Mouse (Mus musculus) erythroblast, adult 5-6 weeks (primary cell): ENCODE measurements around the gene Fcer1g. TPM values are rescaled to one million over a fixed set of nuclear protein-coding genes. Genes with fewer than 3 reads are reported as not detected.

Experiments
- ATAC-seq: replicated peaks from 2 replicates; pipeline ENCODE4 v1.8.0; 2016; ENCODE audit warnings: moderate number of reproducible peaks, mild to moderate bottlenecking, moderate TSS enrichment, inconsistent platforms; ENCODE audit not compliant: poor library complexity, low FRiP score, severe bottlenecking
- total RNA-seq, 2 experiments: library from RNA; stranded (forward) in 1 of 2; stranded (reverse) in 1 of 2; fragments of 150-400 nt in 1 of 2; fragments of 200-764, 138-1000 nt in 1 of 2; gene quantifications; 2 replicates each; pipeline versions ENCODE4 v1.2.3 to v1.2.4; 2015 to 2017; ENCODE audit warnings: low replicate concordance in 2 of 2

Fcer1g gene
- total RNA-seq, 2 experiments from 2014 or later, result 162 to 269 TPM

DNA sequence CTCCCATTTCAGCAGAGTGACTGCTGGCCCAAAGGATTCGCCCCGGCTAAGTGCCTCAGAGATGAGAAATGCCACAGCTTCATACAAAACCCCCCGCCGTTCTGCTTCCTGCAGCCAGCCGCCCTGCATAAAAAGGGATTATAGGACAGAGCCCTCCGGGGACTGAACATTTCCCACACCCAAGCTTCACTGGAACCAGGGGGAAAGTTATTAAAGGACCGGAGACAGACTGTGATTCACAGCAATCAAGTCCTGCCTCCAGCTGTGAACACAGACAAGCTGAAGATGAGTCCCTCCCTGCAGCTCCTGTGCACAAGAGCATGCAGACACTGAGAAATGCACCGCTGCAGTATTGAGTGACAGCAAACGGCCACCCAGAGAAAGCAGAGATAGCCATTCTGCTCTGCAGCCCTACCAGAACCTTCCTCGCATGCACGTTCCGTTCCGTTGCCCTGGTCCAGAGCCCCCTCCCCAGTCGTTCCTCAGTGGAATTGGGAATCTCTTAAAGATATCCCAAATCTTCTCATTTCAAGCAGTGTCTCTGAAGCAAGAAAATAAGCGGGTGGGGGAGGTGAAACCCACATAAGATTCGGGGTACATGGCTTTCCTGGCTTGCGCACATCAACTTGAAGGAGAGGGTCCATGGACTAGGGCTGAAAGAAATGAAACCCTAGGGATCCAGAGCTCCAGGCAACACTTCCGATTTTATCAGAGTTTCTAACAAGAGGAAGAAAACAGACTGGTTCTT, 40.9 kb downstream of the Fcer1g start:
- no peak for ATAC-seq

DNA sequence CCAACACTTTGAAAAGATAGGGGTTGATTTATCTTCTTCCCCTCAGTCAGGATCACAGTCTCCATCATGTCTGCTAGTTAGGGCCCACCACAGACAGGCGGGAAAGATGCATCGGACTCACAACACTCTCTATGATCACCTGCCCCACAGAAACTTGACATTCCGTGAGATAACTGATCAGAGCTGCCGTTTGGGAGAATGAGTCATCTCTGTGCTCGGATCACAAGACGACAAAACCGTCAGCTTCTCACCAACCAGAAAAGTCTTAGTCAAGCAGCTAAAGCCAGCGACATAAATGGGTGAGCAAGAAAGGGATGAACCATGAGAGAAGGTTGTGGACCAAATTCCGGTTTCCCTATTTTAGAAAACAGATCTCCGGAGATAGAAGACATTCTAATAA, 41.9 kb downstream of the Fcer1g start:
- ATAC-seq, result no peak

DNA sequence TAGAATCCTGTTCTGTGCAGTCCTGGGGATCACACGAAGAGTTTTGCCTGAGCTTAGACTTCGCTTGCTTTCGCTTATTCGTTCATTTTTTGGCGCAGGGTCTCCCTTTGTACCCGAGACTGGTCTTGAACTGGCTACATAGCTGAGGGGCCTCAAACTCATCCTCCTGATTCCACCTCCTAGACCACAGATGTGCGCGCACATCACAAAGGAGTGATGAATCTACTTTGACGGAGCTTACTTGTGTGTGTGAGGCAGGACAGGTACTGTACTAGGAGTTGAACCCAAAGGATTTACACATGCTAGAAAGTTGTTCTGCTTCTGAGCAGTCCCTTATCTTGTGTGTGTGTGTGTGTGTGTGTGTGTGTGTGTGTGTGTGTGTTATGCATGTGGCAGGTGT, 43.3 kb downstream of the Fcer1g start:
- ATAC-seq, result no peak

DNA sequence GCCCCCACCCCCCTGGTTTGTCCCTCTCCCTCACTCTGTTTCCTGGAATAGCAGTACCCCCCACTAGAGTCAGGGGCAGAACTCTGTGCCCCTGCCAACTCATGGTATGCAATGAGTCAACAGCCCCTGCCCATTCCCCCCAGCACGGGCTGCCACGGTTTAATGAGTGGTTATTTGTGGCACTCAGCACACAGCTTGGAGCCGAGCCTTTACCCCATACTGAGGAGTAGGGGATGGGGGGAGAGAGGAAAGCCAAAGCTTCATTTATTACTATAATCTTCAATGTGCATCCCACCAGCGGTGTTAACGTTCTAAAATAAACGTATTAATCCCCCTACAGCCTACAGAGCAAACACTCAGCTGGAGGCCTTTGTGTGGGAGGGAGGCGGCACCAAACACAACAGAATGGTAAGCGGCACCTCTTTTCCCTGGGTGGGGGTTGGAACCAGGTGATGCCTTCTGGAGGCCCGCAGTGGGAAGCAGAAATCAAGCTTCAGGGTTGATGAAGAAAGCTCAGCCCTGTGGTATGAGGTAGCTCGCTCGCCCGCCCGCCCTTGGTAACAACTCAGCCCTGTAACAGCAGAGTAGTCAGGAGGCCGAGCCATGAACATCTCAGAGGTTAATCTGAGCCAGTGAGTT, 44.6 kb downstream of the Fcer1g start:
- no peak for ATAC-seq

DNA sequence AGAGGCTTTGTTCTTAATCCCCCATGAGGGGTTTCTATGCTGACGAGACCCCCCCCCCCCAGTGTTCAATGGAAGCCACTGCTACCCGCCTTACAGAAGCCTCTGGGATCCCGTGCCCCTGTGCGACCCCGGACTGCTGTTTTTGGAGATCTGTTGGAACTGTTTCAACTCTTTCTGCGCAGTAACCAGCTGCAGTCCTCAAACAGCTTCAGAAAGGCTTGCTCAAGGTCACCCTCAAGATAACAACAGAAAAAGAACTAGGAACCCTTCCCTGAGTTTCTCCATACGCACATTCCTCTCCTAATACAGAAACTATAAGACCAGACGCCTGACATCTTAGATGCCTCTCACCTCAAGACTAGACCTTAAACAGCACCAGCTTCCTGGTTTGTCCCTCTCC, 45.1 kb downstream of the Fcer1g start:
- ATAC-seq, result no peak

DNA sequence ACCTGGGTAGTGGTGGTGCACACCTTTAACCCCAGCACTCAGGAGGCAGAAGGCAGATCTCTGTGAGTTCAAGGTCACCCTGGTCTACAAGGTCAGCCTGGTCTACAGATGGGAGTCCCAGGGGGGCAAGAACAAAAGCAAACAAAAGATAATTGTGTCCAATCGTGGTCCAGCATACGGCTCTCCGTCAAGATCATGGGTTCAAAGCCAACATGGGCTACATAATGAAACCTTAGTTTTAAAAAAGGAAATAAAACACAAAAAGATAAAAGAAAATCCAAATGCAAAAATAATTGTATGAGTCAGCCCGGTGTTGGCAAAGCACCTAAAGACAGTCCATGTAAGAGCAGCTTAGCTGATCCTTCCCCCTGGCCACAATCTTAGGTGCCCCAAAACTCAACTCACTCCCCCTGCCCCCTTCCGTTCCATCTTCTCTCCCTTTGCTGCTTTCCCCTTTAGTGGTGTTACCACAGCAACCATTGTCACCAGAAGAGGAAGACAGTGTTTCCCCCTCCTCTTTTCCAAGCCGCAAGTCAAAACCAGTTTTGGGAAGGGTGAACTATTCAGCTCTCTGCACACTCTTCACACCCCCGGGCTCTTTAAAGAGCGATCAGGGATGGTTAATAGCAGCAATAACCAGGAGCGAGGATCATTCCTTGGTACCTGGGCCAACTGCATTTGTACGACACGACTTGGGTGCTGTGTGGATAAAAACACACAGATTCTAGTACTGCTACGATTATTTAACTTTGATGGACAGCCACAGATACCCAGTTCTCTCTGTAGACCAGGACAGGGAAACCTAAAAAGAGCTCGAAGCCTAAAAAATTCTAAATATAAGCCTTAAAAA, 46.1 kb downstream of the Fcer1g start:
- ATAC-seq, result no peak

DNA sequence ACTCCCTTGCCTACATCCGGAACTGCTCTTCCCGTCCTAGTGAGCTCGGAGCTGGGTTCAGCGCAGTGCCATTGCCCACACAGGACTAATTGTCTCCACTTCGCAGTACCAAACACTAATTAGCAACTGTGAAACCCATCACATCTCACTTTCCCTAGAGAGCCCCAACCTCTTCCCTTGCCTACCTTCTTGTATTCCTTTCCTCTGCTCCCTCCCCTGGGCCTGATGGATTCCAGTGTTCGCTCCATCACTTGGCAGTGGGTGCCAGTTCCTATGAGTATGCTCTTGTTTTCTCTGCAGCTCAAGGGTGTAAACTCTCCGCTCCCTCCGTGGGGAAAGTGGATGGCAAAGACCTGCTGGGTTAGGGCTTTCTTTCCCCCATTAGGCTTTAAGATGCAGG, 48.5 kb downstream of the Fcer1g start:
- ATAC-seq, result no peak

DNA sequence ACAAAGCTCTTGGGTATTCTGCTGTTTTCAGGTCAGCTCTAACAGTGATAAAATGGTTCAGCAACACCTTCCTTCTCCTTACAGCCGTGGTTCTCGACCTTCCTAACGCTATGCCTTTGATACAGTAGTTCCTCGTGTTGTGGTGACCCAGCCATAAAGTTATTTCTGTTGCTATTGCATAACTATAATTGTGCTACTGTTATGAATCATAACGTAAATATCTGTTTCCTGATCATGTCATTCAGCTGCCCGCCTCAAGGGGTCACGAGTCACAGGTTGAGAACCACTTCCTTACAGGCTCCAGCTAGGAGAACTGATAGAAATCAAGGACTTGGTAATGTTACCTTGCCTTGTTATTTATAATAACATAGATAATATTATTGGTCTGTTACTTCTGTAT, 49.9 kb downstream of the Fcer1g start:
- no peak for ATAC-seq

DNA sequence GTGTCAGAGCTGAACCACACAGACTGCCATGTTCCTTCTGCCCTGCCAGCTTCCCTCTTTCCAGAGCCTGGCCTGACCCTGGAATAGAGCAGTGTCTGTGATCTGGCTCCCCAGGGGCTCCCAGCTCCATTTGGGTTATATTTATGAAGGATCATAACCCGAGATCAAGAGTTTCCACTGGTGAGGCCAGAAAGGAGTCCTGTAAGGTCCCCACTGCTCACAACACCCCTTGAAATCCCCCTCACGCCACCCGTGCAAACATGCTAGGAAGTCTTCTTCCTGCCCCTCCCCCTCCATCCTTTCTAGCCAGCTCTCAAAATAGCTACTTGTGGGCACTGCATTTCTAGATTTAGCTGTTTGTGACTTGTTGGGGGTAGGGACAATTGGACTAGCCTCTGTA, 50.5 kb downstream of the Fcer1g start:
- ATAC-seq, result no peak

DNA sequence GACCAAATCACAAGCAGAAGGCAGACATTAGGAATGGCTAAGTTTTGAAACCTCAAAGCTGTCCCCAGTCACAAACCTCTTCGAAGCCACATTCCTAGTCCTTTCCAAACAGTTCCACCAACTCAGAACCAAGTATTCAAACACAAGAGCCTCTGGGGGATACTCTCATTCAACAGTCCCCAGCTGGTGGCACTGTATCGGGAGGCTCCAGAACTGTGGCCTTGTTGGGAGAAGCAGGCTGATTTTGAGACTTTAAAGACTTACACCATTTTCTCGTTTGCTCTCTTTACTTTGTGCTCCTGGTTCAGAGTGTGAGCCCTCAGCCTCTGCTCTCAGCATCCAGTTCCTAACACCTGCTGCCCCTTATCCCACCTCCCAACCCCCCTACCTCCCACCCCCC, 51.1 kb downstream of the Fcer1g start:
- no peak for ATAC-seq

Other genes with a start within 250 kb of the Fcer1g start
- gene Fcgr4, start 215.4 kb downstream of the Fcer1g start, total RNA-seq (2015; ENCODE audit: low replicate concordance), result 15.3 and 27.5 TPM in 2 replicates
- gene Fcgr4, start 215.4 kb downstream of the Fcer1g start, total RNA-seq (2017; ENCODE audit: low replicate concordance), result 9.3 and 10.6 TPM in 2 replicates
- gene Fcgr3, start 169.4 kb downstream of the Fcer1g start, total RNA-seq (2015; ENCODE audit: low replicate concordance), result 100 and 146 TPM in 2 replicates
- gene Fcgr3, start 169.4 kb downstream of the Fcer1g start, total RNA-seq (2017; ENCODE audit: low replicate concordance), result 78.3 and 110 TPM in 2 replicates
- not detected in 2 replicates for gene Cfap126, start 120.4 kb downstream of the Fcer1g start, total RNA-seq (2015; ENCODE audit: low replicate concordance)
- gene Cfap126, start 120.4 kb downstream of the Fcer1g start, total RNA-seq (2017; ENCODE audit: low replicate concordance), result not detected in 2 replicates
- gene Sdhc, start 83.8 kb downstream of the Fcer1g start, total RNA-seq (2015; ENCODE audit: low replicate concordance), result 15.6 and 40.3 TPM in 2 replicates
- gene Sdhc, start 83.8 kb downstream of the Fcer1g start, total RNA-seq (2017; ENCODE audit: low replicate concordance), result 9.2 and 20.0 TPM in 2 replicates
- not detected in 2 replicates for gene Mpz, start 83.7 kb downstream of the Fcer1g start, total RNA-seq (2015; ENCODE audit: low replicate concordance)
- not detected in 2 replicates for gene Mpz, start 83.7 kb downstream of the Fcer1g start, total RNA-seq (2017; ENCODE audit: low replicate concordance)
- gene Pcp4l1, start 38.1 kb downstream of the Fcer1g start, total RNA-seq (2015; ENCODE audit: low replicate concordance), result not detected in 2 replicates
- gene Pcp4l1, start 38.1 kb downstream of the Fcer1g start, total RNA-seq (2017; ENCODE audit: low replicate concordance), result 0.84 and 3.2 TPM in 2 replicates
- not detected in 2 replicates for gene Nr1i3, start 20.4 kb downstream of the Fcer1g start, total RNA-seq (2015; ENCODE audit: low replicate concordance)
- gene Nr1i3, start 20.4 kb downstream of the Fcer1g start, total RNA-seq (2017; ENCODE audit: low replicate concordance), result not detected in 2 replicates
- gene Tomm40l, start 11.9 kb downstream of the Fcer1g start, total RNA-seq (2015; ENCODE audit: low replicate concordance), result 4.0 and 4.2 TPM in 2 replicates
- gene Tomm40l, start 11.9 kb downstream of the Fcer1g start, total RNA-seq (2017; ENCODE audit: low replicate concordance), result 2.2 and 2.6 TPM in 2 replicates
- not detected in 2 replicates for gene Apoa2, start 9.3 kb downstream of the Fcer1g start, total RNA-seq (2015; ENCODE audit: low replicate concordance)
- gene Apoa2, start 9.3 kb downstream of the Fcer1g start, total RNA-seq (2017; ENCODE audit: low replicate concordance), result not detected in 2 replicates
- gene Adamts4, start 16.1 kb upstream of the Fcer1g start, total RNA-seq (2015; ENCODE audit: low replicate concordance), result 0.19 TPM in 1 of 2 replicates, not detected in the other
- not detected in 2 replicates for gene Adamts4, start 16.1 kb upstream of the Fcer1g start, total RNA-seq (2017; ENCODE audit: low replicate concordance)
- gene Ndufs2, start 17.0 kb upstream of the Fcer1g start, total RNA-seq (2015; ENCODE audit: low replicate concordance), result 62.9 and 78.4 TPM in 2 replicates
- gene Ndufs2, start 17.0 kb upstream of the Fcer1g start, total RNA-seq (2017; ENCODE audit: low replicate concordance), result 48.0 and 62.1 TPM in 2 replicates
- 8.1 and 11.3 TPM in 2 replicates for gene B4galt3, start 36.0 kb upstream of the Fcer1g start, total RNA-seq (2015; ENCODE audit: low replicate concordance)
- 7.7 and 29.1 TPM in 2 replicates for gene B4galt3, start 36.0 kb upstream of the Fcer1g start, total RNA-seq (2017; ENCODE audit: low replicate concordance)
- 416 and 462 TPM in 2 replicates for gene Ppox, start 46.8 kb upstream of the Fcer1g start, total RNA-seq (2015; ENCODE audit: low replicate concordance)
- 506 and 765 TPM in 2 replicates for gene Ppox, start 46.8 kb upstream of the Fcer1g start, total RNA-seq (2017; ENCODE audit: low replicate concordance)
- gene Usp21, start 53.6 kb upstream of the Fcer1g start, total RNA-seq (2015; ENCODE audit: low replicate concordance), result 9.6 and 12.1 TPM in 2 replicates
- 9.4 and 13.9 TPM in 2 replicates for gene Usp21, start 53.6 kb upstream of the Fcer1g start, total RNA-seq (2017; ENCODE audit: low replicate concordance)
- gene Ufc1, start 60.7 kb upstream of the Fcer1g start, total RNA-seq (2015; ENCODE audit: low replicate concordance), result 23.4 and 28.6 TPM in 2 replicates
- 13.9 and 19.3 TPM in 2 replicates for gene Ufc1, start 60.7 kb upstream of the Fcer1g start, total RNA-seq (2017; ENCODE audit: low replicate concordance)
- gene Dedd, start 94.8 kb upstream of the Fcer1g start, total RNA-seq (2015; ENCODE audit: low replicate concordance), result 3.8 and 4.8 TPM in 2 replicates
- 4.3 and 6.7 TPM in 2 replicates for gene Dedd, start 94.8 kb upstream of the Fcer1g start, total RNA-seq (2017; ENCODE audit: low replicate concordance)
- 6.7 and 7.3 TPM in 2 replicates for gene Nit1, start 111.3 kb upstream of the Fcer1g start, total RNA-seq (2015; ENCODE audit: low replicate concordance)
- 11.0 and 13.8 TPM in 2 replicates for gene Nit1, start 111.3 kb upstream of the Fcer1g start, total RNA-seq (2017; ENCODE audit: low replicate concordance)
- gene Pfdn2, start 111.3 kb upstream of the Fcer1g start, total RNA-seq (2015; ENCODE audit: low replicate concordance), result 5.4 and 7.1 TPM in 2 replicates
- 1.5 and 15.1 TPM in 2 replicates for gene Pfdn2, start 111.3 kb upstream of the Fcer1g start, total RNA-seq (2017; ENCODE audit: low replicate concordance)
- not detected in 2 replicates for gene Klhdc9, start 126.4 kb upstream of the Fcer1g start, total RNA-seq (2015; ENCODE audit: low replicate concordance)
- gene Klhdc9, start 126.4 kb upstream of the Fcer1g start, total RNA-seq (2017; ENCODE audit: low replicate concordance), result not detected in 2 replicates
- gene Nectin4, start 135.7 kb upstream of the Fcer1g start, total RNA-seq (2015; ENCODE audit: low replicate concordance), result not detected in 2 replicates
- gene Nectin4, start 135.7 kb upstream of the Fcer1g start, total RNA-seq (2017; ENCODE audit: low replicate concordance), result 0.68 TPM in 1 of 2 replicates, not detected in the other
- gene Arhgap30, start 154.6 kb upstream of the Fcer1g start, total RNA-seq (2015; ENCODE audit: low replicate concordance), result 20.1 and 21.1 TPM in 2 replicates
- 25.9 and 26.9 TPM in 2 replicates for gene Arhgap30, start 154.6 kb upstream of the Fcer1g start, total RNA-seq (2017; ENCODE audit: low replicate concordance)
- gene Usf1, start 176.9 kb upstream of the Fcer1g start, total RNA-seq (2015; ENCODE audit: low replicate concordance), result 2.7 and 12.7 TPM in 2 replicates
- 9.1 and 23.1 TPM in 2 replicates for gene Usf1, start 176.9 kb upstream of the Fcer1g start, total RNA-seq (2017; ENCODE audit: low replicate concordance)
- gene Tstd1, start 184.5 kb upstream of the Fcer1g start, total RNA-seq (2015; ENCODE audit: low replicate concordance), result not detected in 2 replicates
- not detected in 2 replicates for gene Tstd1, start 184.5 kb upstream of the Fcer1g start, total RNA-seq (2017; ENCODE audit: low replicate concordance)
- gene F11r, start 203.2 kb upstream of the Fcer1g start, total RNA-seq (2015; ENCODE audit: low replicate concordance), result not detected in 2 replicates
- gene F11r, start 203.2 kb upstream of the Fcer1g start, total RNA-seq (2017; ENCODE audit: low replicate concordance), result 0.42 TPM in 1 of 2 replicates, not detected in the other